Mouse (Mus musculus) stomach, embryonic 16.5 days (tissue): ENCODE measurements at regions not wholly inside any gene's neighbourhood (a gene's known extent, or its start where the extent isn't known, plus 50 kb on each side); places are given as distances from the start of the nearest gene placed in this dataset.
A peak's percentile ranks its signal among the peaks of the same experiment; 100 is the strongest.
"Not testable (repeated sequence)": the region's sequence is repeated elsewhere in the genome, so short reads cannot be mapped to it uniquely, and the experiment has no call there.

Source experiments
- ATAC-seq: fragments of 200-750 bp; cut with Nextera tagmentation; 2 replicates; pipeline ENCODE4 v1.8.0; 2017; ENCODE audit warnings: moderate number of reproducible peaks, moderate TSS enrichment; ENCODE audit not compliant: insufficient read depth, low FRiP score
- H3K27ac ChIP-seq: fragments of 300-500 bp; sonication (generic); 2 replicates; pipeline ENCODE4 v1.5.1; 2014; ENCODE audit warnings: low read length
- H3K27me3 ChIP-seq: fragments of 300-500 bp; sonication (generic); 2 replicates; pipeline ENCODE4 v1.6.1; 2014; ENCODE audit warnings: low read length, control low read depth, mixed read lengths; ENCODE audit not compliant: control insufficient read depth, insufficient read depth
- H3K36me3 ChIP-seq: fragments of 300-500 bp; sonication (generic); 2 replicates; pipeline ENCODE4 v1.6.1; 2014; ENCODE audit warnings: low read length; ENCODE audit not compliant: control insufficient read depth, insufficient read depth
- H3K4me1 ChIP-seq: fragments of 300-500 bp; sonication (generic); 2 replicates; pipeline ENCODE4 v1.6.1; 2014; ENCODE audit warnings: low read length, control low read depth, mixed read lengths; ENCODE audit not compliant: control insufficient read depth, insufficient read depth
- H3K4me2 ChIP-seq: fragments of 300-500 bp; sonication (generic); 2 replicates; pipeline ENCODE4 v1.6.1; 2014; ENCODE audit warnings: low read depth, low read length, mixed read lengths
- H3K4me3 ChIP-seq: fragments of 300-500 bp; sonication (generic); replicated peaks from 2 replicates; pipeline ENCODE4 v1.5.1; 2014; ENCODE audit warnings: mild to moderate bottlenecking, low read length
- H3K9ac ChIP-seq: fragments of 300-500 bp; sonication (generic); 2 replicates; pipeline ENCODE4 v1.6.1; 2014; ENCODE audit warnings: low read length
- H3K9me3 ChIP-seq: fragments of 300-500 bp; sonication (generic); replicated peaks from 2 replicates; pipeline ENCODE4 v1.6.1; 2016; ENCODE audit warnings: low read length, control low read depth; ENCODE audit not compliant: control insufficient read depth
- WGBS: fragments of 180-500 bp; shearing (Covaris S2); extraction: QIAGEN DNeasy Blood & Tissue Kit; methylation state at CpG from one replicate; pipeline ENCODE4 v1.1.7; 2014; 5-methylcytosine and 5-hydroxymethylcytosine counted together

- WGBS, result 42% methylated on average over 1 of the region's 1 CpGs
- no peak overlapping the region for H3K4me2 ChIP-seq
- no peak for ATAC-seq
- no peak overlapping the region for H3K9ac ChIP-seq
- H3K4me1 ChIP-seq, result 0 out of 2 replicates have a peak, but pooled peaks cover 14% of the 10 kb centered on the region
- no peaks in the 10 kb centered on the region for H3K27me3 ChIP-seq
- H3K36me3 ChIP-seq, result no peaks in the 10 kb centered on the region
- no peak overlapping the region for H3K4me3 ChIP-seq
- peak overlapping the region; percentile 78 for H3K27ac ChIP-seq
- H3K9me3 ChIP-seq, result no peaks in the 10 kb centered on the region
These were observed 134.5 kb upstream of the Tas2r119 start for GRCm38 (mm10) chr15:32042589-32042988.

- peak; percentile 69; the same call in 1 of the 2 replicates for ATAC-seq
- H3K27ac ChIP-seq, result peak overlapping the region; percentile 78
- H3K27me3 ChIP-seq, result no peaks in the 10 kb centered on the region
- no peaks in the 10 kb centered on the region for H3K9me3 ChIP-seq
- no peaks in the 10 kb centered on the region for H3K36me3 ChIP-seq
- H3K9ac ChIP-seq, result no peak overlapping the region
- H3K4me2 ChIP-seq, result no peak overlapping the region
- H3K4me3 ChIP-seq, result no peak overlapping the region
- 0 out of 2 replicates have a peak, but pooled peaks cover 14% of the 10 kb centered on the region for H3K4me1 ChIP-seq
These were observed 133.9 kb upstream of the Tas2r119 start for GRCm38 (mm10) chr15:32043207-32043606.

- not testable (repeated sequence) for ATAC-seq, H3K36me3 ChIP-seq, H3K9me3 ChIP-seq, H3K27me3 ChIP-seq, H3K4me3 ChIP-seq, H3K9ac ChIP-seq, H3K4me2 ChIP-seq, H3K27ac ChIP-seq
- 0 out of 2 replicates have a peak, but pooled peaks cover 14% of the 10 kb centered on the region for H3K4me1 ChIP-seq
- 97% methylated on average over 1 of the region's 1 CpGs for WGBS
These were observed 133.4 kb upstream of the Tas2r119 start for GRCm38 (mm10) chr15:32043670-32044069.

- H3K36me3 ChIP-seq, result no peaks in the 10 kb centered on the region
- no peaks in the 10 kb centered on the region for H3K4me1 ChIP-seq
- no peak for ATAC-seq
- H3K9me3 ChIP-seq, result no peaks in the 10 kb centered on the region
- WGBS, result 53% methylated on average over 5 of the region's 5 CpGs
- H3K27me3 ChIP-seq, result no peaks in the 10 kb centered on the region
- H3K4me2 ChIP-seq, result no peak overlapping the region
- H3K27ac ChIP-seq, result no peak overlapping the region
- H3K4me3 ChIP-seq, result no peak overlapping the region
- H3K9ac ChIP-seq, result no peak overlapping the region
These were observed 128.3 kb upstream of the Tas2r119 start for GRCm38 (mm10) chr15:32048836-32049235.

GRCm38 (mm10) chr15:32061573-32061972 is 115.5 kb upstream of the Tas2r119 start:
- WGBS, result 80% methylated on average over 4 of the region's 4 CpGs

GRCm38 (mm10) chr15:32082109-32082508 is 95.0 kb upstream of the Tas2r119 start:
- Histone ChIP-seq H3K9ac (no peak overlapping the region), H3K4me3 (no peak overlapping the region), H3K27me3 (no peaks in the 10 kb centered on the region), H3K4me2 (no peak overlapping the region), H3K27ac (no peak overlapping the region), H3K4me1 (no peaks in the 10 kb centered on the region), H3K9me3 (no peaks in the 10 kb centered on the region), H3K36me3 (no peaks in the 10 kb centered on the region)
- ATAC-seq, result no peak
- WGBS, result 84% methylated on average over 4 of the region's 4 CpGs

More at GRCm38 (mm10) chr15:32061573-32061972, 115.5 kb upstream of the Tas2r119 start:
- Histone ChIP-seq H3K9me3 (no peaks in the 10 kb centered on the region), H3K4me1 (no peaks in the 10 kb centered on the region), H3K4me2 (no peak overlapping the region), H3K27me3 (no peaks in the 10 kb centered on the region), H3K27ac (no peak overlapping the region), H3K4me3 (no peak overlapping the region), H3K36me3 (no peaks in the 10 kb centered on the region), H3K9ac (no peak overlapping the region)
- no peak for ATAC-seq

- no peak overlapping the region for H3K4me3 ChIP-seq
- no peak overlapping the region for H3K27ac ChIP-seq
- no peaks in the 10 kb centered on the region for H3K4me1 ChIP-seq
- H3K36me3 ChIP-seq, result no peaks in the 10 kb centered on the region
- no peak overlapping the region for H3K9ac ChIP-seq
- ATAC-seq, result no peak
- 59% methylated on average over 11 of the region's 11 CpGs for WGBS
- H3K27me3 ChIP-seq, result no peaks in the 10 kb centered on the region
- H3K4me2 ChIP-seq, result no peak overlapping the region
- no peaks in the 10 kb centered on the region for H3K9me3 ChIP-seq
These were observed 83.2 kb upstream of the Tas2r119 start for GRCm38 (mm10) chr15:32093889-32094288.

- no peak overlapping the region for H3K4me2 ChIP-seq
- H3K27ac ChIP-seq, result no peak overlapping the region
- H3K4me1 ChIP-seq, result no peaks in the 10 kb centered on the region
- no peak overlapping the region for H3K9ac ChIP-seq
- no peaks in the 10 kb centered on the region for H3K9me3 ChIP-seq
- H3K4me3 ChIP-seq, result no peak overlapping the region
- ATAC-seq, result no peak
- no peaks in the 10 kb centered on the region for H3K27me3 ChIP-seq
- no peaks in the 10 kb centered on the region for H3K36me3 ChIP-seq
- WGBS, result 58% methylated on average over 1 of the region's 1 CpGs
These were observed 81.5 kb upstream of the Tas2r119 start for GRCm38 (mm10) chr15:32095554-32095953.

- Histone ChIP-seq H3K36me3 (no peaks in the 10 kb centered on the region), H3K27me3 (no peaks in the 10 kb centered on the region), H3K4me3 (no peak overlapping the region), H3K27ac (no peak overlapping the region), H3K4me2 (no peak overlapping the region), H3K4me1 (no peaks in the 10 kb centered on the region), H3K9me3 (no peaks in the 10 kb centered on the region), H3K9ac (no peak overlapping the region)
- 84% methylated on average over 2 of the region's 2 CpGs for WGBS
- no peak for ATAC-seq
These were observed 66.4 kb upstream of the Tas2r119 start for GRCm38 (mm10) chr15:32110659-32111058.
